Mouse (Mus musculus): ENCODE measurements around the gene Nav1. TPM values are rescaled to one million over a fixed set of nuclear protein-coding genes. Genes with fewer than 3 reads are reported as not detected.

Nav1 gene
- polyA plus RNA-seq, 1 experiment from 2014 or later = 1.1 TPM

- no peaks in the 10 kb centered on the region; the same call in 1 of the 2 replicates for H3K27me3 ChIP-seq (ENCODE audit: control insufficient read depth, insufficient read depth, low read depth, low read length)
- no peak for ATAC-seq (ENCODE audit: low read depth)
- no peak overlapping the region for H3K4me3 ChIP-seq (ENCODE audit: low read depth, low read length)
- no peak overlapping the region for H3K9ac ChIP-seq (ENCODE audit: low read depth, low read length)
- no peaks in the 10 kb centered on the region for H3K36me3 ChIP-seq (ENCODE audit: control insufficient read depth, insufficient read depth)
- no peak overlapping the region for H3K4me2 ChIP-seq (ENCODE audit: low read depth, low read length)
- H3K9me3 ChIP-seq (replicated peaks; ENCODE audit: control insufficient read depth, low read length) = no peaks in the 10 kb centered on the region
- H3K27ac ChIP-seq (ENCODE audit: low read length) = no peak overlapping the region
- 66% methylated on average over 2 of the region's 2 CpGs for WGBS (ENCODE audit: insufficient replicate concordance)
- H3K4me1 ChIP-seq (ENCODE audit: control insufficient read depth, low read depth, low read length) = no peaks in the 10 kb centered on the region
These were observed 29.3 kb downstream of the Nav1 start for GRCm38 (mm10) chr1:135577793-135578192.

GRCm38 (mm10) chr1:135575393-135575792, 31.7 kb downstream of the Nav1 start:
- WGBS (ENCODE audit: insufficient replicate concordance) = 46% methylated on average over 1 of the region's 1 CpGs
- H3K27me3 ChIP-seq (ENCODE audit: control insufficient read depth, insufficient read depth, low read depth, low read length) = no peaks in the 10 kb centered on the region
- H3K36me3 ChIP-seq (ENCODE audit: control insufficient read depth, insufficient read depth) = no peaks in the 10 kb centered on the region
- no peak overlapping the region for H3K27ac ChIP-seq (ENCODE audit: low read length)
- no peak overlapping the region for H3K4me2 ChIP-seq (ENCODE audit: low read depth, low read length)
- no peak for ATAC-seq (ENCODE audit: low read depth)
- H3K9me3 ChIP-seq (replicated peaks; ENCODE audit: control insufficient read depth, low read length) = no peaks in the 10 kb centered on the region
- no peaks in the 10 kb centered on the region for H3K4me1 ChIP-seq (ENCODE audit: control insufficient read depth, low read depth, low read length)
- H3K4me3 ChIP-seq (ENCODE audit: low read depth, low read length) = no peak overlapping the region
- no peak overlapping the region for H3K9ac ChIP-seq (ENCODE audit: low read depth, low read length)

- no peak overlapping the region for H3K27ac ChIP-seq (ENCODE audit: low read length)
- no peak overlapping the region for H3K4me3 ChIP-seq (ENCODE audit: low read depth, low read length)
- no peak overlapping the region for H3K4me2 ChIP-seq (ENCODE audit: low read depth, low read length)
- 59% methylated on average over 4 of the region's 4 CpGs for WGBS (ENCODE audit: insufficient replicate concordance)
- H3K9me3 ChIP-seq (replicated peaks; ENCODE audit: control insufficient read depth, low read length) = no peaks in the 10 kb centered on the region
- no peak overlapping the region for H3K9ac ChIP-seq (ENCODE audit: low read depth, low read length)
- H3K27me3 ChIP-seq (ENCODE audit: control insufficient read depth, insufficient read depth, low read depth, low read length) = no peaks in the 10 kb centered on the region
- no peaks in the 10 kb centered on the region for H3K36me3 ChIP-seq (ENCODE audit: control insufficient read depth, insufficient read depth)
- H3K4me1 ChIP-seq (ENCODE audit: control insufficient read depth, low read depth, low read length) = no peaks in the 10 kb centered on the region
- ATAC-seq (ENCODE audit: low read depth) = no peak
These were observed 32.5 kb downstream of the Nav1 start for GRCm38 (mm10) chr1:135574451-135575208.

- 64% methylated on average over 4 of the region's 4 CpGs for WGBS (ENCODE audit: insufficient replicate concordance)
- Histone ChIP-seq H3K36me3 (ENCODE audit: control insufficient read depth, insufficient read depth) (no peaks in the 10 kb centered on the region), H3K4me1 (ENCODE audit: control insufficient read depth, low read depth, low read length) (no peaks in the 10 kb centered on the region), H3K9me3 (replicated peaks; ENCODE audit: control insufficient read depth, low read length) (no peaks in the 10 kb centered on the region), H3K4me3 (ENCODE audit: low read depth, low read length) (no peak overlapping the region), H3K27ac (ENCODE audit: low read length) (no peak overlapping the region), H3K27me3 (ENCODE audit: control insufficient read depth, insufficient read depth, low read depth, low read length) (no peaks in the 10 kb centered on the region), H3K9ac (ENCODE audit: low read depth, low read length) (no peak overlapping the region), H3K4me2 (ENCODE audit: low read depth, low read length) (no peak overlapping the region)
- ATAC-seq (ENCODE audit: low read depth) = no peak
These were observed 34.8 kb downstream of the Nav1 start for GRCm38 (mm10) chr1:135572139-135572892.

- H3K4me1 ChIP-seq (ENCODE audit: control insufficient read depth, low read depth, low read length) = no peaks in the 10 kb centered on the region
- no peak overlapping the region for H3K4me3 ChIP-seq (ENCODE audit: low read depth, low read length)
- H3K9ac ChIP-seq (ENCODE audit: low read depth, low read length) = no peak overlapping the region
- H3K27ac ChIP-seq (ENCODE audit: low read length) = no peak overlapping the region
- ATAC-seq (ENCODE audit: low read depth) = no peak
- H3K27me3 ChIP-seq (ENCODE audit: control insufficient read depth, insufficient read depth, low read depth, low read length) = no peaks in the 10 kb centered on the region
- 65% methylated on average over 8 of the region's 8 CpGs for WGBS (ENCODE audit: insufficient replicate concordance)
- H3K4me2 ChIP-seq (ENCODE audit: low read depth, low read length) = no peak overlapping the region
- H3K9me3 ChIP-seq (replicated peaks; ENCODE audit: control insufficient read depth, low read length) = no peaks in the 10 kb centered on the region
- H3K36me3 ChIP-seq (ENCODE audit: control insufficient read depth, insufficient read depth) = no peaks in the 10 kb centered on the region
These were observed 39.0 kb downstream of the Nav1 start for GRCm38 (mm10) chr1:135568087-135568486.

- Histone ChIP-seq H3K27me3 (ENCODE audit: control insufficient read depth, insufficient read depth, low read depth, low read length) (no peaks in the 10 kb centered on the region), H3K36me3 (ENCODE audit: control insufficient read depth, insufficient read depth) (no peaks in the 10 kb centered on the region), H3K4me3 (ENCODE audit: low read depth, low read length) (no peak overlapping the region), H3K4me1 (ENCODE audit: control insufficient read depth, low read depth, low read length) (no peaks in the 10 kb centered on the region), H3K27ac (ENCODE audit: low read length) (no peak overlapping the region), H3K9ac (ENCODE audit: low read depth, low read length) (no peak overlapping the region), H3K4me2 (ENCODE audit: low read depth, low read length) (no peak overlapping the region), H3K9me3 (replicated peaks; ENCODE audit: control insufficient read depth, low read length) (no peaks in the 10 kb centered on the region)
- no peak for ATAC-seq (ENCODE audit: low read depth)
- WGBS (ENCODE audit: insufficient replicate concordance) = 58% methylated on average over 7 of the region's 7 CpGs
These were observed 40.5 kb downstream of the Nav1 start for GRCm38 (mm10) chr1:135566611-135567010.

GRCm38 (mm10) chr1:135565775-135566174, 41.3 kb downstream of the Nav1 start:
- no peaks in the 10 kb centered on the region for H3K4me1 ChIP-seq (ENCODE audit: control insufficient read depth, low read depth, low read length)
- 65% methylated on average over 5 of the region's 5 CpGs for WGBS (ENCODE audit: insufficient replicate concordance)
- H3K27me3 ChIP-seq (ENCODE audit: control insufficient read depth, insufficient read depth, low read depth, low read length) = no peaks in the 10 kb centered on the region
- no peak overlapping the region for H3K9ac ChIP-seq (ENCODE audit: low read depth, low read length)
- no peak overlapping the region for H3K4me3 ChIP-seq (ENCODE audit: low read depth, low read length)
- H3K27ac ChIP-seq (ENCODE audit: low read length) = no peak overlapping the region
- no peak for ATAC-seq (ENCODE audit: low read depth)
- no peaks in the 10 kb centered on the region for H3K9me3 ChIP-seq (replicated peaks; ENCODE audit: control insufficient read depth, low read length)
- no peaks in the 10 kb centered on the region for H3K36me3 ChIP-seq (ENCODE audit: control insufficient read depth, insufficient read depth)
- no peak overlapping the region for H3K4me2 ChIP-seq (ENCODE audit: low read depth, low read length)

DNA sequence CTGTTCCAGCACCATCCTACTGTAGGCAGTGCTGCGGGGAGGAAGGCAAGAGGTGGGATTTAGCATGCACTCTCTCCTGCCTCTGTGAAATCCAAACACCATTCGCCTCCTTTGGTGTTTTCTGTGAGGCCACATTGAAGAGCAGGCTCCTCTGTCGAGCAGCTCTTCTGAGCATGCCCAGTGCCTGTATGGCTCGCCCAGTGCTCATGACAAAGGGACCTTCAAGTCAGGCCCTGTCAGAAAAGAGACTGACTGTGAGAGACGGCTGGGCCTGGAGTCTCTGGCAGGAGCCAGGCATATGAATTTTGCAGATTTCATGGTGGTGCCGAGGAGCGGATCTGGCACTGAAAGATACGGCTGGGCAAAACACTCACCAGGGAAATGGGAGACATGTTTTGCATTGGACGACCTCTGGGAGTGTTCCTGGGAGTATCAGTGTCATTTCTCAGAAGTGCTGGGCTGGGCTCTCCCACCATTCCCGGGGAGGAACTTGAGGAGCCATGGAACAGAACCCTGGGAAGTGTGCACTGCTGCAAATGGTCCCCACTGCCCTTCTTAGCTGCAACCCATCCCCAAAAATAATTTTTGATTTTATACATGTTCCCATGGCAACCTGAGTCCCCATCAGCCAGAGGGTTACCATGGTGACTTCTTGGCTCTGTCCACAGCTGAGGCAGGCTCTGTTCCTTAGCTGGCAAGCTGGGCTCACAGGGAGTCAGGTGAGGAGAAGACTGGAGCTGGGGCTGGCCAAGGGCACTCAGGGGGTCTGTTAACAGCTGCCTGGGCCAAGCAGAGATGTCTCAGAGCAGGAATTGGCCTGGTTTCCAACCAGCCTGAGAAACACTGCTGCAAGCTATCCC, 42.2 kb downstream of the Nav1 start:
- WGBS (ENCODE audit: insufficient replicate concordance) = 57% methylated on average over 10 of the region's 10 CpGs
- H3K27ac ChIP-seq (ENCODE audit: low read length) = no peak overlapping the region
- no peaks in the 10 kb centered on the region for H3K4me1 ChIP-seq (ENCODE audit: control insufficient read depth, low read depth, low read length)

More for the DNA sequence above, 42.2 kb downstream of the Nav1 start:
- Histone ChIP-seq H3K36me3 (ENCODE audit: control insufficient read depth, insufficient read depth) (no peaks in the 10 kb centered on the region), H3K4me2 (ENCODE audit: low read depth, low read length) (no peak overlapping the region), H3K9me3 (replicated peaks; ENCODE audit: control insufficient read depth, low read length) (no peaks in the 10 kb centered on the region), H3K9ac (ENCODE audit: low read depth, low read length) (no peak overlapping the region), H3K4me3 (ENCODE audit: low read depth, low read length) (no peak overlapping the region), H3K27me3 (ENCODE audit: control insufficient read depth, insufficient read depth, low read depth, low read length) (no peaks in the 10 kb centered on the region)
- no peak for ATAC-seq (ENCODE audit: low read depth)
